Mouse (Mus musculus): ENCODE measurements around the gene Slc25a38. TPM values are rescaled to one million over a fixed set of nuclear protein-coding genes. Genes with fewer than 3 reads are reported as not detected.

The Slc25a38 gene
- total RNA-seq, 2 experiments from 2014 or later = 10.4 to 12.1 TPM

DNA sequence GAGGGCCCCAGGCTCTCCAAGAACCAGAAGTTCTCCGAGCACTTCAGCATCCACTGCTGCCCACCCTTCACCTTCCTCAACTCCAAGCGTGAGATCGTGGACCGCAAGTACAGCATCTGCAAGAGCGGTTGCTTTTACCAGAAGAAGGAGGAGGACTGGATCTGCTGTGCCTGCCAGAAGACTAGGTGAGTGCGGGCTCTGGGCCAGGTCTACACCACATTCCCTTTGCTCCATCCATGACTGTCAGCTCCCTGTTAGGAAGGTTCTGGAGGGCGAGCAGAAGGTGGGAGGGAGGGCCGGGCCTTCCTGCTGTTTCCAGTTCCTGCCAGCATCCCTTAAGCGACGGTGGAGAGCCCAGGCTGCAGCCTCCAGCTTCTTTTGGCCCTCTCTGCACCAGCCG, 57.7 kb downstream of the Slc25a38 start:
- TF ChIP-seq CTCF (IDR thresholded peaks at IDR 0.05) = no peak
- Histone ChIP-seq H3K4me3 (no peak overlapping the region), H3K27ac (no peak overlapping the region)
- no peak for DNase-seq
- intact Hi-C loops (cut with DNase I) = no loop called here

GRCm38 (mm10) chr9:120171295-120171694, 61.1 kb downstream of the Slc25a38 start:
- no peak overlapping the region for H3K4me3 ChIP-seq
- no peak overlapping the region for H3K27ac ChIP-seq
- TF ChIP-seq CTCF (IDR thresholded peaks at IDR 0.05) = peak; percentile 63
- intact Hi-C loops (cut with DNase I) = loop anchor here (2.0 kb wide), 1 partner anchor 30 kb away; no protein-coding TSS in a partner anchor
- peak; percentile 50 for DNase-seq

Other genes with a start within 250 kb of the Slc25a38 start
- 10 to 100 TPM; 14.3 to 15.9 TPM for gene Wdr48, start 215.5 kb upstream of the Slc25a38 start, total RNA-seq (2021)
- gene Gorasp1, start 172.8 kb upstream of the Slc25a38 start, total RNA-seq (2021) = 10 to 100 TPM; 20.5 to 21.4 TPM
- gene Ttc21a, start 172.8 kb upstream of the Slc25a38 start, total RNA-seq (2021) = not detected
- gene Csrnp1, start 125.7 kb upstream of the Slc25a38 start, total RNA-seq (2021) = 10 to 100 TPM in 1 of 2 experiments, 1 to 10 TPM in 1; 5.9 to 12.0 TPM
- 100 to 1,000 TPM in 1 of 2 experiments, 10 to 100 TPM in 1; 70.1 to 116 TPM for gene Xirp1, start 86.8 kb upstream of the Slc25a38 start, total RNA-seq (2021)
- gene Cx3cr1, start 40.5 kb upstream of the Slc25a38 start, total RNA-seq (2021) = under 1 TPM; 0.15 to 0.20 TPM
- gene Ccr8, start 18.3 kb upstream of the Slc25a38 start, total RNA-seq (2021) = not detected
- 100 to 1,000 TPM; 395 to 503 TPM for gene Rpsa, start 17.3 kb downstream of the Slc25a38 start, total RNA-seq (2021)
- not detected for gene Mobp, start 39.3 kb downstream of the Slc25a38 start, total RNA-seq (2021)
- 1 to 10 TPM in 1 of 2 experiments, under 1 TPM in 1; 0.98 to 1.2 TPM for gene Myrip, start 191.1 kb downstream of the Slc25a38 start, total RNA-seq (2021)

Data from gastrocnemius, adult 2 months (tissue).